9 mouse cellular contexts compared by ENCODE assay signal in genomic region chr2:172938761-172939638, GRCm38 (mm10). TPM values are rescaled to one million over a fixed set of nuclear protein-coding genes. Genes with fewer than 3 reads are reported as not detected.
A peak's percentile ranks its signal among the peaks of the same experiment; 100 is the strongest.
DNase-seq lines count a peak whose midpoint lies in the region; ATAC-seq and TF ChIP-seq lines count a peak whose summit lies in the region.
"Had no signal": no experiment of that assay in that cellular context is flagged by ENCODE, and none has a peak within 500 bp of the region (broad histone marks: within the 10 kb centered on the region; RNA-seq: fewer than 3 reads in every experiment).

No protein-coding gene starts in this region.

- no peaks in the 10 kb centered on the region for H3K9me3 ChIP-seq in hindbrain, embryonic 15.5 days
- H3K9me3 ChIP-seq in stomach, embryonic 15.5 days, result no peaks in the 10 kb centered on the region

- H3K4me3 ChIP-seq in left cerebral cortex, adult 2 months, result peak overlapping the region; percentile 54
- H3K4me3 ChIP-seq in hindbrain, embryonic 15.5 days, result peak overlapping the region; percentile 44
- H3K4me3 ChIP-seq in stomach, embryonic 15.5 days (replicated peaks), result peak overlapping the region; percentile 65

- H3K36me3 ChIP-seq in hindbrain, embryonic 15.5 days, result no peaks in the 10 kb centered on the region
- H3K36me3 ChIP-seq in stomach, embryonic 15.5 days, result no peaks in the 10 kb centered on the region

- intact Hi-C loops in left cerebral cortex, adult 2 months (cut with DNase I), result no loop called here

- peak overlapping the region; percentile 34; the same call in 1 of the 2 replicates for H3K9ac ChIP-seq in hindbrain, embryonic 15.5 days
- H3K9ac ChIP-seq in stomach, embryonic 15.5 days, result peak overlapping the region; percentile 62

- TF ChIP-seq CTCF in left cerebral cortex, adult 2 months (IDR thresholded peaks at IDR 0.05), result no peak

- H3K4me2 ChIP-seq in hindbrain, embryonic 15.5 days, result peak overlapping the region; percentile 85
- peak overlapping the region; percentile 99 for H3K4me2 ChIP-seq in stomach, embryonic 15.5 days

- H3K27me3 ChIP-seq in hindbrain, embryonic 15.5 days, result peaks cover 79% of the 10 kb centered on the region
- no peaks in the 10 kb centered on the region; the same call in 1 of the 2 replicates for H3K27me3 ChIP-seq in stomach, embryonic 15.5 days (replicated peaks)
- H3K27me3 ChIP-seq: Patski had no signal

- no peak overlapping the region; the same call in 1 of the 2 replicates for H3K27ac ChIP-seq in left cerebral cortex, adult 2 months
- peak overlapping the region; percentile 52; the same call in 1 of the 2 replicates for H3K27ac ChIP-seq in hindbrain, embryonic 15.5 days (replicated peaks)
- H3K27ac ChIP-seq in stomach, embryonic 15.5 days, result peak overlapping the region; percentile 85

- ATAC-seq in hindbrain, embryonic 15.5 days (ENCODE audit: low FRiP score, low read depth), result no peak
- ATAC-seq in stomach, embryonic 15.5 days (ENCODE audit: insufficient read depth, low FRiP score, low read depth), result peak; percentile 64; the same call in 1 of the 2 replicates

- DNase-seq in left cerebral cortex, adult 2 months (ENCODE audit: extremely low spot score in 1 of 2, low spot score in 2 of 2), result no peak
- no peak for DNase-seq in left cerebral cortex, adult 11 months (ENCODE audit: low spot score)
- peak; percentile 66 for DNase-seq in embryo, embryonic 10.5 days (ENCODE audit: low spot score)
- DNase-seq in liver, result peak; percentile 48
- no peak for DNase-seq in frontal cortex, postnatal 10 days (ENCODE audit: low spot score in 2 of 2)
- DNase-seq in cerebellum, postnatal 14 days, result no peak

- under 1% methylated on average over 57 of the region's 57 CpGs for WGBS in hindbrain, embryonic 15.5 days
- WGBS in stomach, embryonic 15.5 days, result 1% methylated on average over 57 of the region's 57 CpGs

- peaks cover 55% of the 10 kb centered on the region for H3K4me1 ChIP-seq in hindbrain, embryonic 15.5 days (replicated peaks)
- peaks cover 46% of the 10 kb centered on the region for H3K4me1 ChIP-seq in stomach, embryonic 15.5 days

RNA-seq across cellular contexts. Expression of gene Bmp7, which starts 1.1 kb away (rescaled TPM):
- 10 to 100 TPM in 1 of 2 experiments, 1 to 10 TPM in 1; 9.6 to 13.9 TPM for total RNA-seq in left cerebral cortex, adult 2 months (2021)
- polyA plus RNA-seq in hindbrain, embryonic 15.5 days (2015; fragmentation: Nextera tagmentation; extraction: Ambion mirVana), result 16.6 and 17.7 TPM in 2 replicates
- 22.9 and 27.1 TPM in 2 replicates for polyA plus RNA-seq in stomach, embryonic 15.5 days (2015; fragmentation: Nextera tagmentation; extraction: Ambion mirVana)

RNA-seq across cellular contexts. Expression of gene Spo11, which starts 38.5 kb away (rescaled TPM):
- under 1 TPM; 0.30 to 0.86 TPM for total RNA-seq in left cerebral cortex, adult 2 months (2021)
- 0.96 and 1.4 TPM in 2 replicates for polyA plus RNA-seq in hindbrain, embryonic 15.5 days (2015; fragmentation: Nextera tagmentation; extraction: Ambion mirVana)
- polyA plus RNA-seq in stomach, embryonic 15.5 days (2015; fragmentation: Nextera tagmentation; extraction: Ambion mirVana), result 0.06 and 0.31 TPM in 2 replicates

Comparison
In these comparisons a context has a peak if more than half of its experiments do, and no peak if none do; other contexts are left out.
1. DNase-seq: peak in embryo, embryonic 10.5 days (single experiment) and liver (single experiment); none in left cerebral cortex, adult 2 months (0 of 2), left cerebral cortex, adult 11 months (single experiment), frontal cortex, postnatal 10 days (0 of 2) and cerebellum, postnatal 14 days (0 of 2).
2. Peak in every context shown above with its lines, with median percentiles within 50 percentile points of each other: H3K4me3 ChIP-seq.